Mouse (Mus musculus) neural tube, embryonic 15.5 days (tissue): ENCODE results near the gene Htr3a. TPM values are rescaled to one million over a fixed set of nuclear protein-coding genes. Genes with fewer than 3 reads are reported as not detected.

Source experiments
- polyA plus RNA-seq: library from polyadenylated mRNA; unstranded; fragments of >200 nt; fragmentation: Nextera tagmentation; extraction: Ambion mirVana; gene quantifications from 2 replicates; pipeline ENCODE4 v1.2.1, GENCODE M21; 2015

Htr3a gene
- polyA plus RNA-seq, 1 experiment from 2014 or later: 3.2 TPM

Other genes starting within 250 kb of the Htr3a start
- gene Zbtb16, start 74.9 kb downstream of the Htr3a start, polyA plus RNA-seq: 9.7 and 10.8 TPM in 2 replicates
- 1.6 and 1.8 TPM in 2 replicates for gene Htr3b, start 53.9 kb upstream of the Htr3a start, polyA plus RNA-seq
- gene Usp28, start 74.3 kb upstream of the Htr3a start, polyA plus RNA-seq: 26.2 and 30.7 TPM in 2 replicates
- 23.0 and 26.6 TPM in 2 replicates for gene Zw10, start 144.5 kb upstream of the Htr3a start, polyA plus RNA-seq
- gene Tmprss5, start 170.2 kb upstream of the Htr3a start, polyA plus RNA-seq: 1.9 and 2.5 TPM in 2 replicates